Mouse (Mus musculus): ENCODE data around the gene Mosmo. TPM values are rescaled to one million over a fixed set of nuclear protein-coding genes. Genes with fewer than 3 reads are reported as not detected.

Mosmo gene
- 13.2 and 16.6 TPM in 2 replicates for polyA plus RNA-seq (2014; fragmentation: Nextera tagmentation; extraction: Ambion mirVana)

GRCm38 (mm10) chr7:120677001-120677643 lies at the start of gene Mosmo:
Mosmo (plus strand) TSS chr7:120677618.
- ATAC-seq (ENCODE audit: low FRiP score): peak; percentile 98
- Histone ChIP-seq H3K9me3 (ENCODE audit: control insufficient read depth, low read length) (no peaks in the 10 kb centered on the region), H3K4me1 (replicated peaks; ENCODE audit: control insufficient read depth, insufficient read depth, low read length) (no peaks in the 10 kb centered on the region), H3K9ac (ENCODE audit: low read depth, low read length) (peak within 1 kb of the TSS; percentile 91), H3K27ac (ENCODE audit: low read depth, low read length) (peak within 1 kb of the TSS; percentile 74), H3K27me3 (ENCODE audit: control insufficient read depth, insufficient read depth, low read length) (no peaks in the 10 kb centered on the region), H3K4me2 (replicated peaks; ENCODE audit: low read depth, low read length) (peak within 1 kb of the TSS; percentile 74), H3K4me3 (ENCODE audit: low read depth, low read length) (peak within 1 kb of the TSS; percentile 94), H3K36me3 (ENCODE audit: control insufficient read depth, insufficient read depth, low read length) (no peaks in the 10 kb centered on the region)
- 2% methylated on average over 38 of the region's 44 CpGs for WGBS
- peak; percentile 87 for DNase-seq (ENCODE audit: low spot score)

GRCm38 (mm10) chr7:120632518-120632917 lies 44.9 kb upstream of the Mosmo start:
- H3K4me2 ChIP-seq (replicated peaks; ENCODE audit: low read depth, low read length): no peak overlapping the region
- H3K4me3 ChIP-seq (ENCODE audit: low read depth, low read length): no peak overlapping the region
- 86% methylated on average over 1 of the region's 1 CpGs for WGBS
- DNase-seq (ENCODE audit: low spot score) (no peak), ATAC-seq (ENCODE audit: low FRiP score) (no peak)
- no peaks in the 10 kb centered on the region for H3K36me3 ChIP-seq (ENCODE audit: control insufficient read depth, insufficient read depth, low read length)
- no peak overlapping the region for H3K9ac ChIP-seq (ENCODE audit: low read depth, low read length)
- H3K27me3 ChIP-seq (ENCODE audit: control insufficient read depth, insufficient read depth, low read length): no peaks in the 10 kb centered on the region
- H3K4me1 ChIP-seq (replicated peaks; ENCODE audit: control insufficient read depth, insufficient read depth, low read length): no peaks in the 10 kb centered on the region; the same call in 1 of the 2 replicates
- no peaks in the 10 kb centered on the region for H3K9me3 ChIP-seq (ENCODE audit: control insufficient read depth, low read length)
- no peak overlapping the region for H3K27ac ChIP-seq (ENCODE audit: low read depth, low read length)

DNA sequence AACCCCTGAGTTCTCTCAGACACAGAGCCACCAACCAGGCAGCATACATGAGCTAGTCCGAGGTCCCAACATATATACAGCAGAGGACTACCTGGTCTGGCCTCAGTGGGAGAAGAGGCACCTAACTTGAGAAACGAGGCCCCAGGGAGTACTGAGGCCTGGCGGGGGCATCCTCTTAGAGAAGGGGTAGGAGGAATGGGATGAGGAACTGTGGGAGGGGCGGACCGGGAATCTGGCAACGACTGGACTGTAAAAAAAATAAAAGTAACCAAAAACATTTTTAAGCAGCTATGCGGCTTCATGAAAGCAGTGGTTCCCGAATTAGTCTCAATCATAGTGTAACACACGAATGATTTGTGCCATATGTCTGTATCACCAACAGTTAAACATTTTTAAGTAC lies 43.1 kb upstream of the Mosmo start:
- DNase-seq (ENCODE audit: low spot score) (peak; percentile 19), ATAC-seq (ENCODE audit: low FRiP score) (no peak)
- H3K4me2 ChIP-seq (replicated peaks; ENCODE audit: low read depth, low read length): peak overlapping the region; percentile 50
- H3K9ac ChIP-seq (ENCODE audit: low read depth, low read length): peak overlapping the region; percentile 97
- no peak overlapping the region for H3K27ac ChIP-seq (ENCODE audit: low read depth, low read length)
- 6% methylated on average over 9 of the region's 9 CpGs for WGBS
- H3K4me1 ChIP-seq (replicated peaks; ENCODE audit: control insufficient read depth, insufficient read depth, low read length): no peaks in the 10 kb centered on the region; the same call in 1 of the 2 replicates
- no peaks in the 10 kb centered on the region for H3K27me3 ChIP-seq (ENCODE audit: control insufficient read depth, insufficient read depth, low read length)
- H3K9me3 ChIP-seq (ENCODE audit: control insufficient read depth, low read length): no peaks in the 10 kb centered on the region
- H3K4me3 ChIP-seq (ENCODE audit: low read depth, low read length): peak overlapping the region; percentile 91
- no peaks in the 10 kb centered on the region for H3K36me3 ChIP-seq (ENCODE audit: control insufficient read depth, insufficient read depth, low read length)

GRCm38 (mm10) chr7:120634711-120635361 lies 42.6 kb upstream of the Mosmo start, which contains the start of gene Uqcrc2:
Uqcrc2 (plus strand) TSS chr7:120635176.
- Histone ChIP-seq H3K4me1 (replicated peaks; ENCODE audit: control insufficient read depth, insufficient read depth, low read length) (no peaks in the 10 kb centered on the region; the same call in 1 of the 2 replicates), H3K36me3 (ENCODE audit: control insufficient read depth, insufficient read depth, low read length) (no peaks in the 10 kb centered on the region), H3K27me3 (ENCODE audit: control insufficient read depth, insufficient read depth, low read length) (no peaks in the 10 kb centered on the region), H3K9me3 (ENCODE audit: control insufficient read depth, low read length) (no peaks in the 10 kb centered on the region), H3K9ac (ENCODE audit: low read depth, low read length) (peak within 1 kb of the TSS; percentile 97), H3K4me3 (ENCODE audit: low read depth, low read length) (peak within 1 kb of the TSS; percentile 91), H3K27ac (ENCODE audit: low read depth, low read length) (peak within 1 kb of the TSS; percentile 88), H3K4me2 (replicated peaks; ENCODE audit: low read depth, low read length) (peak within 1 kb of the TSS; percentile 76)
- peak; percentile 91 for DNase-seq (ENCODE audit: low spot score)
- WGBS: under 1% methylated on average over 45 of the region's 45 CpGs
- ATAC-seq (ENCODE audit: low FRiP score): peak; percentile 99

GRCm38 (mm10) chr7:120635362-120635781 lies 42.0 kb upstream of the Mosmo start:
- Histone ChIP-seq H3K4me1 (replicated peaks; ENCODE audit: control insufficient read depth, insufficient read depth, low read length) (no peaks in the 10 kb centered on the region; the same call in 1 of the 2 replicates), H3K27ac (ENCODE audit: low read depth, low read length) (peak overlapping the region; percentile 88), H3K9me3 (ENCODE audit: control insufficient read depth, low read length) (no peaks in the 10 kb centered on the region), H3K36me3 (ENCODE audit: control insufficient read depth, insufficient read depth, low read length) (no peaks in the 10 kb centered on the region), H3K4me2 (replicated peaks; ENCODE audit: low read depth, low read length) (peak overlapping the region; percentile 76), H3K9ac (ENCODE audit: low read depth, low read length) (peak overlapping the region; percentile 97), H3K27me3 (ENCODE audit: control insufficient read depth, insufficient read depth, low read length) (no peaks in the 10 kb centered on the region), H3K4me3 (ENCODE audit: low read depth, low read length) (peak overlapping the region; percentile 91)
- ATAC-seq (ENCODE audit: low FRiP score) (peak; percentile 88), DNase-seq (ENCODE audit: low spot score) (no peak)
- WGBS: under 1% methylated on average over 30 of the region's 32 CpGs

GRCm38 (mm10) chr7:120635821-120636220 lies 41.6 kb upstream of the Mosmo start:
- peak overlapping the region; percentile 91 for H3K4me3 ChIP-seq (ENCODE audit: low read depth, low read length)
- H3K27ac ChIP-seq (ENCODE audit: low read depth, low read length): peak overlapping the region; percentile 88; the same call in 1 of the 2 replicates
- H3K9me3 ChIP-seq (ENCODE audit: control insufficient read depth, low read length): no peaks in the 10 kb centered on the region
- H3K27me3 ChIP-seq (ENCODE audit: control insufficient read depth, insufficient read depth, low read length): no peaks in the 10 kb centered on the region
- H3K4me2 ChIP-seq (replicated peaks; ENCODE audit: low read depth, low read length): peak overlapping the region; percentile 76
- ATAC-seq (ENCODE audit: low FRiP score) (no peak), DNase-seq (ENCODE audit: low spot score) (peak; percentile 22)
- H3K36me3 ChIP-seq (ENCODE audit: control insufficient read depth, insufficient read depth, low read length): no peaks in the 10 kb centered on the region
- under 1% methylated on average over 11 of the region's 11 CpGs for WGBS
- H3K9ac ChIP-seq (ENCODE audit: low read depth, low read length): peak overlapping the region; percentile 97
- H3K4me1 ChIP-seq (replicated peaks; ENCODE audit: control insufficient read depth, insufficient read depth, low read length): no peaks in the 10 kb centered on the region; the same call in 1 of the 2 replicates

DNA sequence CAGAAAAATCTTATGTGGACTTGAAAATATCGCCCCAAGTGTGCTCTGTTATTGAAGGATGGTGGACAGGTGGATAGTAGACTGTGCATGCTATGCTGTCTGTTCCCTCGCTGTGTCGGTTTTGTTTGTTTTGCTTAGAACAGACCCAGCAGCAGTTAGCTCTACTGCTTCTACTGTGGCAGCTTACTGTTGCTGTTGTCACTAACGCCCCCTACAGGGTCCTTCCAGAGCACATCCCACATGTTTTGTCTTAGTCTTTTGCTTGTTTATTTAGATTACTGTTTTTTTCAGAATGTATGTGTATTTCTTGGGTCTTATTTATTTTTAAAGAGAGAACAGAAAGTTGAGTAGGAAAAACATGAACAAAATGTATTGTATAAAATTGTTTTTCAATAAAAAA lies 34.2 kb upstream of the Mosmo start:
- no peak for ATAC-seq (ENCODE audit: low FRiP score)
- Histone ChIP-seq H3K4me1 (replicated peaks; ENCODE audit: control insufficient read depth, insufficient read depth, low read length) (no peaks in the 10 kb centered on the region), H3K4me2 (replicated peaks; ENCODE audit: low read depth, low read length) (no peak overlapping the region), H3K27ac (ENCODE audit: low read depth, low read length) (no peak overlapping the region), H3K36me3 (ENCODE audit: control insufficient read depth, insufficient read depth, low read length) (peaks cover 5% of the 10 kb centered on the region; the same call in 1 of the 2 replicates), H3K9me3 (ENCODE audit: control insufficient read depth, low read length) (no peaks in the 10 kb centered on the region), H3K4me3 (ENCODE audit: low read depth, low read length) (no peak overlapping the region), H3K27me3 (ENCODE audit: control insufficient read depth, insufficient read depth, low read length) (no peaks in the 10 kb centered on the region), H3K9ac (ENCODE audit: low read depth, low read length) (no peak overlapping the region)
- WGBS: 64% methylated on average over 4 of the region's 4 CpGs
- DNase-seq (ENCODE audit: low spot score): peak; percentile 17

- Histone ChIP-seq H3K36me3 (ENCODE audit: control insufficient read depth, insufficient read depth, low read length) (peaks cover 7% of the 10 kb centered on the region), H3K4me3 (ENCODE audit: low read depth, low read length) (no peak overlapping the region), H3K9me3 (ENCODE audit: control insufficient read depth, low read length) (no peaks in the 10 kb centered on the region), H3K9ac (ENCODE audit: low read depth, low read length) (no peak overlapping the region), H3K4me1 (replicated peaks; ENCODE audit: control insufficient read depth, insufficient read depth, low read length) (no peaks in the 10 kb centered on the region), H3K27ac (ENCODE audit: low read depth, low read length) (no peak overlapping the region), H3K4me2 (replicated peaks; ENCODE audit: low read depth, low read length) (no peak overlapping the region), H3K27me3 (ENCODE audit: control insufficient read depth, insufficient read depth, low read length) (no peaks in the 10 kb centered on the region)
- DNase-seq (ENCODE audit: low spot score): no peak
- ATAC-seq (ENCODE audit: low FRiP score): no peak
- WGBS: 83% methylated on average over 2 of the region's 2 CpGs
Observed at GRCm38 (mm10) chr7:120647849-120648248, 29.6 kb upstream of the Mosmo start.
